Mouse (Mus musculus): ENCODE results near the gene Nit2. TPM values are rescaled to one million over a fixed set of nuclear protein-coding genes. Genes with fewer than 3 reads are reported as not detected.
A peak's percentile ranks its signal among the peaks of the same experiment; 100 is the strongest.

The Nit2 gene
- polyA plus RNA-seq, 1 experiment, result 0.10 TPM

GRCm38 (mm10) chr16:57121816-57122415 is 45.2 kb downstream of the Nit2 start:
- TF ChIP-seq TAL1 (IDR thresholded peaks at IDR 0.05; ENCODE audit: low read length) (no peak), GATA1 (IDR thresholded peaks at IDR 0.05; ENCODE audit: low read length) (no peak)
- H3K4me1 ChIP-seq (ENCODE audit: control insufficient read depth), result peaks cover 32% of the 10 kb centered on the region
- peaks cover 7% of the 10 kb centered on the region for H3K27me3 ChIP-seq (ENCODE audit: control insufficient read depth)
- peak overlapping the region; percentile 97 for H3K4me3 ChIP-seq (replicated peaks)
- H3K9me3 ChIP-seq (ENCODE audit: control insufficient read depth, low read length), result no peaks in the 10 kb centered on the region
- H3K36me3 ChIP-seq (ENCODE audit: control insufficient read depth), result peaks cover 7% of the 10 kb centered on the region

DNA sequence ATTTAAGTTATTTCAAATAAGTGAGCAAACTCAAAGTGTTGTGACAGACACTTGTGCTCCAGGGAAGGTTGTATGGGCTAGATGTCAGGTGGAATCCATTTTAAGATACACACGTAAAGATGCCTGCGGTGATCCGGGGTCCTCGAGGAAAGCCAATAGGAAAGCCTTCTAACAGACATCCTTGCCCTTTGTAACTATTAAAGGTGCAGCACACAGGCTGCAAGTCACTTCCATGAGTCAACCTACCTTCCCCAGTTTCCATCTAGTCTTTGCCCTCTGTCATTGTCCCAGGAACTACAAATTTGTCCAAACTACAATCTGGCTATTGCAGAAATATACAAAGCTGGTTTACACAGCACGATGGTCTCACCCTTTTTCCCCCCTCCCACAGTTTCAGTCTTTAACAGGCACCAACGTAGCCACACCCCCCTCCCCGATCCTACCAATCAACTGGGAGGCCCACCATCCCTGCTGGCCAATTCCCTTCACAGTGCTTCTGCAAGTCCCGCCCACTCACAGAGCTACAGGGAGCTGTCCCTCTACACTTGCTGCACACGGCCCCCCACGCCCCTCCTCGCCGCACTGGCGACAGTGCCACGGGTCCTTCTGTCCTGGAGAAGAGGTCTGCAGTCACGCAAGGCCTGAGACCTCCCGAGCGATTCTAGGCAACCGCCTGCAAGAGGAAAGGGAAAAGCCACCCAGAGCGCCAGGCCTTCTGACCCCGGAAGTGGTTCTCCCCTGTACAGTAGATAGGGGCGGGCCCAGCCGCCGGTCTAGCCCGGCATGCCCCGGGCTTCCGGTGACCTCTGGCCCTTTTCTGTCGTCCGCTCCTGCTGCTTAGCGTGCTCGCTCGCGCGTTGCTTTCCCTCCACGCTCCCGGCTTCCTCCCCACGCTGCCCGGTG is 46.0 kb downstream of the Nit2 start, which contains the start of gene Tomm70a:
Tomm70a (plus strand) TSS at position 791 of the 903 bp plus-strand sequence.
- Histone ChIP-seq H3K36me3 (ENCODE audit: control insufficient read depth) (peaks cover 6% of the 10 kb centered on the region), H3K27me3 (ENCODE audit: control insufficient read depth) (peaks cover 7% of the 10 kb centered on the region), H3K9me3 (ENCODE audit: control insufficient read depth, low read length) (no peaks in the 10 kb centered on the region), H3K4me3 (replicated peaks) (peak within 1 kb of the TSS; percentile 97), H3K4me1 (ENCODE audit: control insufficient read depth) (peaks cover 32% of the 10 kb centered on the region)
- TF ChIP-seq TAL1 (IDR thresholded peaks at IDR 0.05; ENCODE audit: low read length) (no peak), GATA1 (IDR thresholded peaks at IDR 0.05; ENCODE audit: low read length) (no peak)

- peaks cover 19% of the 10 kb centered on the region for H3K27me3 ChIP-seq (ENCODE audit: control insufficient read depth)
- H3K9me3 ChIP-seq (ENCODE audit: control insufficient read depth, low read length), result no peaks in the 10 kb centered on the region
- TF ChIP-seq GATA1 (IDR thresholded peaks at IDR 0.05; ENCODE audit: low read length), result no peak
- TF ChIP-seq TAL1 (IDR thresholded peaks at IDR 0.05; ENCODE audit: low read length), result no peak
- peaks cover 13% of the 10 kb centered on the region for H3K4me1 ChIP-seq (ENCODE audit: control insufficient read depth)
- no peak overlapping the region for H3K4me3 ChIP-seq (replicated peaks)
- no peaks in the 10 kb centered on the region for H3K36me3 ChIP-seq (ENCODE audit: control insufficient read depth)
These were observed 49.6 kb downstream of the Nit2 start for GRCm38 (mm10) chr16:57117562-57117961.

GRCm38 (mm10) chr16:57116066-57116465 is 51.1 kb downstream of the Nit2 start:
- H3K9me3 ChIP-seq (ENCODE audit: control insufficient read depth, low read length), result no peaks in the 10 kb centered on the region
- TF ChIP-seq TAL1 (IDR thresholded peaks at IDR 0.05; ENCODE audit: low read length) (no peak), GATA1 (IDR thresholded peaks at IDR 0.05; ENCODE audit: low read length) (no peak)
- H3K27me3 ChIP-seq (ENCODE audit: control insufficient read depth), result peaks cover 22% of the 10 kb centered on the region
- no peaks in the 10 kb centered on the region for H3K36me3 ChIP-seq (ENCODE audit: control insufficient read depth)
- H3K4me1 ChIP-seq (ENCODE audit: control insufficient read depth), result peaks cover 3% of the 10 kb centered on the region
- no peak overlapping the region for H3K4me3 ChIP-seq (replicated peaks)

Other genes with a start within 250 kb of the Nit2 start
- 0.09 TPM in 1 of 2 replicates, not detected in the other for gene Lnp1, start 239.3 kb downstream of the Nit2 start, polyA plus RNA-seq (2012)
- not detected in 2 replicates for gene Tmem45a2, start 96.0 kb downstream of the Nit2 start, polyA plus RNA-seq (2012)
- gene Tomm70a, start 45.6 kb downstream of the Nit2 start, polyA plus RNA-seq (2012), result 0.73 and 0.90 TPM in 2 replicates
- 0.06 and 0.07 TPM in 2 replicates for gene Tbc1d23, start 64.2 kb upstream of the Nit2 start, polyA plus RNA-seq (2012)
- gene Tmem30c, start 125.5 kb upstream of the Nit2 start, polyA plus RNA-seq (2012), result not detected in 2 replicates
- gene Filip1l, start 185.8 kb upstream of the Nit2 start, polyA plus RNA-seq (2012), result 0.02 TPM in 1 of 2 replicates, not detected in the other

Data from erythroblast, embryonic 14.5 days (primary cell).